Mouse (Mus musculus) olfactory bulb, adult 2 months (tissue): ENCODE measurements around the gene Kif19a. TPM values are rescaled to one million over a fixed set of nuclear protein-coding genes. Genes with fewer than 3 reads are reported as not detected.

Source experiments
- H3K27ac ChIP-seq: fragments of 200-500 bp; 2 replicates; pipeline ENCODE4 v1.5.1; 2012; ENCODE audit warnings: low read depth, low read length; ENCODE audit not compliant: insufficient read depth
- H3K4me1 ChIP-seq: fragments of 200-500 bp; 2 replicates; pipeline ENCODE4 v1.6.1; 2012; ENCODE audit warnings: low read length; ENCODE audit not compliant: control insufficient read depth, insufficient read depth
- H3K4me3 ChIP-seq: fragments of 200-500 bp; 2 replicates; pipeline ENCODE4 v1.5.1; 2012; ENCODE audit warnings: mild to moderate bottlenecking, low read depth, low read length, moderate library complexity; ENCODE audit not compliant: insufficient read depth
- CTCF ChIP-seq: fragments of 200-500 bp; IDR thresholded peaks from 2 replicates; pipeline ENCODE4 v1.5.1; 2012; ENCODE audit warnings: low read depth, mild to moderate bottlenecking, low read length, moderate library complexity; ENCODE audit not compliant: insufficient read depth
- POLR2A ChIP-seq: fragments of 200-500 bp; IDR thresholded peaks from 2 replicates; pipeline ENCODE4 v1.6.1; 2012; ENCODE audit warnings: mild to moderate bottlenecking, low read depth, low read length, moderate library complexity; ENCODE audit not compliant: insufficient read depth
- WGBS: fragments of 180-500 bp; shearing (Covaris S2); methylation state at CpG from one replicate; pipeline ENCODE4 v1.1.7; 2018; 5-methylcytosine and 5-hydroxymethylcytosine counted together
- polyA plus RNA-seq: library from polyadenylated mRNA; stranded (reverse); fragments of >200 nt; gene quantifications from 2 replicates; pipeline ENCODE4 v1.2.4, GENCODE M21; 2012; ENCODE audit warnings: low replicate concordance; ENCODE audit not compliant: missing spikeins, insufficient read depth, insufficient read length

The Kif19a gene
- not detected in 2 replicates for polyA plus RNA-seq

DNA sequence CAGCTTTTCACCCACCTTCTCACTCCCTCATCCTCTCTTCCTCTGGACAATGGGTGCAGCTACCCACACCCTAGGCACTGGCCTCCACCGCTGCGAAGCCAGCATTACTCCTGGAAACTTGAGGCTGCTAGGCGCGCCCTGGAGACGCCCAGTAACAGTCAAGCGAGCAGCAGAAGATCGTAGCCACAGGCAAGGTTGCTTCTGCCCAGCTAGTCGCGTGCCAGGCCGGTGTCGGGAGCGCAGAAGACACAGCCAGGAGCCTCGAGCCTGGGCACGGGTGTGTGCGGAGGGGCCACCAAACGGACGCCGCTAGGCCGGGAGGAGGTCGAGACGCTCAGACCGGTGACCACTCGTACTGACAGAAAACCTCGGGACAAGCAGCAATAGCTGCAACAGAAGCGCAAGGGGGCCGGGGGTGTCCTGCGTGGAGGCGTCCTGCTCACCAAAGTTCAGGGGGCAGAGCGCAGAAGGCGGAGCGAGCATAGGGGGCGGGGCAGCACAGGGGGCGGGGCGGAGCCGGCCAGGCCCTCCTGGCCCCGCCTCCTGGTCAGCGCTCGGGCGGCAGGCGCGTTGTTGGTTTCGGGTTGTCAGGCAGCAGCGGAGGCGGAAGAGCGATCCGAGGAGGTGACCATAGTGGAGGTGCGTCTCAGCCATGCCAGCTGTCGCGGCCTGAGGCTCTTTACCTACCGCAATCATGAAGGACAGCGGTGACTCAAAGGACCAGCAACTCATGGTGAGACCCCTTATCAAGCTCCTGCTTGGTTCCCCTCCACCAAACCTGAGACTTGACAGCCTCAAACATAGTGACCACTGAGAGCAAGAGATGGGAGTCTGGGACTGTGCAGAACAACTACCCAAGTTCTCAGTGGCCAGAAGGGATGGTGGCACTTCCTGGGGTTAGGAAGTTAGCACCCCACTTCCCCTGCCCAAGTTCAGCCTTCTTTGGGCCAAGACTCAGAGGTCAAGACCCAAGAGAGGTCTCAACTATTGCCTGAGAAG is at the start of gene Kif19a:
Gene Kif19a, plus strand, starts transcription at position 569 of the 999 bp plus-strand sequence.
- 9% methylated on average over 51 of the region's 51 CpGs for WGBS
- no peak for TF ChIP-seq CTCF
- TF ChIP-seq POLR2A, result no peak
- no peak within 1 kb of the TSS for H3K27ac ChIP-seq
- peak within 1 kb of the TSS; percentile 44 for H3K4me3 ChIP-seq
- H3K4me1 ChIP-seq, result peaks cover 10% of the 10 kb centered on the region

DNA sequence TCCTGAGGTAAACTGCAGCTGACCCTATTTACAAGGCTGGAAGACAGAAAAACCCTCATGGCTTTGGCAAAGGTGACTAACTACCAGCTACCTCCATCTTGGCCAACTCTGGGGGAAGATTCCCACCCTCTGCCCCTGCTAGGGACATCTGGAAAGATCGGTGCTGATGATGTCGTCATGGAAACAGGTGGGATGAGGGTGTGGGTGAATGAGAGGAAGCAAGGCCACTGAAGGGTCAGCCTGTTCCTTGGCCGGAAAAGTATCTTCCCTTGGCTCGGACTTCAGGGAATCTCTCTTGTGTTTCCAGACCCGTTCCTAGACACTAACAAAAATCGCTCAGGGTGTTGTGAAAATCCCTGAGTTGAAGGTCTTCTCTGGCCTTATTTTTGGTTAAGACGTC is 49.7 kb upstream of the Kif19a start:
- WGBS, result 79% methylated on average over 7 of the region's 7 CpGs
- Histone ChIP-seq H3K27ac (no peak overlapping the region), H3K4me3 (no peak overlapping the region), H3K4me1 (peaks cover 2% of the 10 kb centered on the region; the same call in 1 of the 2 replicates)
- TF ChIP-seq CTCF, result no peak
- TF ChIP-seq POLR2A, result no peak

DNA sequence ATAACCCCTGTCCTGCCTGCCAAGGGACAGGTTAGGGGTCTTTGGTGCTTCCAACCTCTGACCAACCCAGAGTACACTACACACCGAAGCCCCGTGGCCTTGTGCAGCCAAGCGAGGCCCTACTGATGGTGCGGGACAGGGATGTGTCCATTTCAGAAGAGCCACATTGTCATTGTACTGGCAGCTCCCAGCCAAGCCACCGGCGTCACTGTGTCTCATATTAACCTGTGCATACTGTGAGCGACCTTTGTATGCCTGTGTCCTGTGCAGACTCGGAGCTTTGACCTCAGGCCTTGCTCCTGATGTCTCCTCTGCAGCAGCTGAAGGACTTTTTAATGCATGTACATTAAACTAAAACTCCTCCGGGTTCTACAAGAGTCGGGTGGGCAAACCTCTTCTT is 44.7 kb upstream of the Kif19a start:
- TF ChIP-seq POLR2A (no peak), CTCF (no peak)
- H3K27ac ChIP-seq, result no peak overlapping the region
- peaks cover 8% of the 10 kb centered on the region; the same call in 1 of the 2 replicates for H3K4me1 ChIP-seq
- no peak overlapping the region for H3K4me3 ChIP-seq
- WGBS, result 94% methylated on average over 10 of the region's 10 CpGs

DNA sequence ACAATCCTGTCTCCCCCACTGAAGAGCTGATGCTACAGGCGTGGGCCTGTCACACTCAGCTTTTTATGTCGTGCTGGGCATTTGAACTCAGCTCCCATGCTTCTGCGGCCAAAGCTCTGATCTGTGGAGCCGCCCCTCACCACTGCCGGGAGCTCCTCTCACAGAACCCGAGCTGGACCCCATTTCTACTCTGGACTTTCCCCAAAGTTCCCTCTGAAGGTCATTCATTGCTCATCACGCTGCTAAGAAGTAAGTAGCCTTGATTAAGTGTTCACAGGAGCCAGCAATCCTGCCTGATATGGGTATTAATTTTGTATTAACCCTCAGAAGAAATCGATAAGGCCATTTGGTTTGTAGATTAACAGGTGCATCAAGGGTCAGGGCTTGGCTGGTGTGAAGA is 42.8 kb upstream of the Kif19a start:
- 88% methylated on average over 8 of the region's 8 CpGs for WGBS
- H3K27ac ChIP-seq, result no peak overlapping the region
- peaks cover 12% of the 10 kb centered on the region for H3K4me1 ChIP-seq
- H3K4me3 ChIP-seq, result no peak overlapping the region
- TF ChIP-seq CTCF (no peak), POLR2A (no peak)

DNA sequence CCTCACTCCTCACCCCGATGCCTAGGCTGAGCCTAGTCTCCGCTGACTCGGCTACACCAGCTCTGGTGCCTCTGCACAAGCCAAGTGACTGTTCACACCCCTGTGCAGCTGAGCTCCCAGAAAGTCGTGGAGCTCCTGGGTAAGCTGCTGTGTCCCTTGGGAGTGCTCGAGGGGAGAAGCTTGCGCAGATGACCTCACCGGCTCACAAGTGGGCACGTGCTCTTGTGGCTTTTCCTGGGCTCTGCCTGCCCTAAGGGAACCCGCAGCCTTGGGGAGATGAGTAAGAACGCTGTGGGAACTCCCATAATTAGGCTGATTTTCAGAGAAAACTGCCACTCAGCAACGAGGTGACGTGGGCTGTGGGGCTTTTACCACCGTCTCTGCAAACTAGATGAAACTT is 42.2 kb upstream of the Kif19a start:
- TF ChIP-seq CTCF (no peak), POLR2A (no peak)
- WGBS, result 56% methylated on average over 13 of the region's 13 CpGs
- Histone ChIP-seq H3K4me3 (no peak overlapping the region), H3K4me1 (peaks cover 17% of the 10 kb centered on the region), H3K27ac (no peak overlapping the region)

DNA sequence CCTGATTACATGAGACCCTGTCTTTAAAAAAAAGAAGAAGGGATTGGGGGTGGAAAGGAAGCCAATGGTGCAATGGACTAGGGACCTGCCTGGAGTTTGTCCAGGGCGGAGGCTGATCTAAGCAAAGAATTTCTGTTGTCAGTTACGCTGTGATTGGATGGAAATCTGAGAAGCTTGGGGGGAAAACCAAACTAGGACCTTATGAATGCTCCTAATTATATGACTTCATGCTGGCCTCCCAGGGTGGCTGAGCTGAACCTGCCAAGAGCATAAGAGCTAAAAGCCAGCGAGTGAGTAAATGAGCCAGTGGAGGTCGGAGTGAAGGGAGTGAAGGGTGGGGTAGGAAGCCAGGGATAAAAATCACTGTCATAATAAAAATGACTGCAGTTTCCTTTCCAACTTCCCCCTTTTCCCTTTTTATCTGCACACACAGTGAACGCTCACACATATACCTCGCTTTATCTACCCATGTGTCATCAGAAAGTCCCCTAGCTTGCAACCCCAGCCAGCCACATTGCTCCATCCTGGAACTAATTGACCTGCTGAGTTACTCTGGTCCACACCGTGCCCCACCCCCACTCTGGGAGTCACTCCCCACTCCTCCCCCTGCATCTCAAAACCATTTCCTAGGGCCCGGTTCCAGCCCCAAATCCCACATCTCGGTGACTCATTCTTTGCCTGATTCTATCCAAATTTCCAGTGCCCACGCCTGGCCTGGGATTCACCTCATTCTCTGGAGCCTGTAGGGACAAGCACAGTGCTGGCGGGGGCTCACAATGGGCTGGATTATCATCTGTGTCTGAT is 40.2 kb upstream of the Kif19a start:
- TF ChIP-seq POLR2A (no peak), CTCF (no peak)
- 55% methylated on average over 11 of the region's 11 CpGs for WGBS
- Histone ChIP-seq H3K4me3 (no peak overlapping the region), H3K27ac (no peak overlapping the region), H3K4me1 (peaks cover 30% of the 10 kb centered on the region)

DNA sequence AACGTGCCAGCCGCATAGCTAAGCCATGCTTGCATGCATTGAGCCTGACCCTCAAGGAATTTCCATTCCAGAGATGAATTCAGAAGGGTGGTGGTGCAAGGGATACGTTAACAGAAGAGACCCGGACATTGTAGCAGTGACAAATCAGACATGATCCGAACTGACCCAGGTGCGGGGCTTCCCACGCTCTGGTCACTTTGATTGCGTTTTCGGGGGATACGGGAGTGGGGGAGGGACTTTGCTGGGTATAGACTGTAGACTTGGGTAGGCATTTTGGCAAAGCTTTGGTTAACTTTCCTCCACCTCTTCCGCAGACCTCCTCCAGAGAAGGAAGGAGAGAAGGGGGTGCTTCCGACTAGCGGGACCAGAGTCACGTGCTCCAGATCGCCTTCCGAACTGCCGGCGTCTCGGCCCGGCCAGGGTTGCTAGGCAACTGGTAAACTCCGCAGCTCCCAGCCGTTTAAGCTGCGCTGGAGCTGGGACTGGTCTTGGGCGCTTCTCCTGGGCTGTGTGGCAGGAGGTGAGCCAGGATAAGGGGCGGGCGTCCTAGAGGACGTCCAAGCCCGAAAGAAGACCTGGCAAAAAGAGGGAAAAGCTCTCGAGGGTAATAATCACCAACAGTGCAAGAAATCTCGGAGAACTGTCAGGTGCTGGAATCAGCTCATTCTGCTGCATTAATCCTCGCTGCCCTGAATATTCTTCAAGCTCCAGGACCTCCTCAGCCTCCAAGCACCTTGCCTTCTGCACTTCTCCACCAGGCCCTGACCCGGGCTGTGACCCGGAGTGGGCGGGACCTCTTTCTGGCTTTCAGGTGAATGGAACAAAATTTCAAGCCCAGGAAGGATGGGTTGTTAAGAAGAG is 38.0 kb upstream of the Kif19a start, which contains the start of gene Dnaic2:
Gene Dnaic2, plus strand, starts transcription at position 444 of the 861 bp plus-strand sequence.
- TF ChIP-seq POLR2A (no peak), CTCF (no peak)
- H3K4me1 ChIP-seq, result peaks cover 30% of the 10 kb centered on the region
- H3K4me3 ChIP-seq, result peak within 1 kb of the TSS; percentile 24
- WGBS, result 8% methylated on average over 34 of the region's 34 CpGs
- H3K27ac ChIP-seq, result no peak within 1 kb of the TSS

DNA sequence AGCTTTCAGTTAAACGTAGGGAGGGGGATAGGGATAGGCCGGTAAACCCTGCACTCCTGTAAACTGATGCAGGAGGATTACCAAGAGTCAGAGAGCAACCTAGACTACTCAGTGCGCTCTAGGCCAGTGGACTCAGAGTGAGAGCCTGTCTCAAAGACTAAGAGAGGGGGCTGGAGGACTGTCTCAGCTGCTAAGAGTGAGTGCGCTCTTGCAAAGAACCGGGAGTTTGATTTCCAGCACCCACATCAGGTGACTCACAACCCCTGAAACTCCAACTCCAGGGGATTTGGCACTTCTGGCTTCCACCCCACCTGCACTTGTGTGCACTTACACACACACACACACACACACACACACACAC is 37.4 kb upstream of the Kif19a start:
- WGBS, result 40% methylated on average over 5 of the region's 5 CpGs
- H3K4me3 ChIP-seq, result 0 out of 2 replicates have a peak overlapping the region, but pooled peaks have one; percentile 24
- no peak overlapping the region for H3K27ac ChIP-seq
- TF ChIP-seq CTCF, result no peak
- TF ChIP-seq POLR2A, result no peak
- peaks cover 29% of the 10 kb centered on the region for H3K4me1 ChIP-seq
